Mouse (Mus musculus) CD8-positive naive resting alpha-beta T cell, adult 2 months (primary cell): Measurements from ENCODE around the gene Plekho2.

Experiments used
- DNase-seq, 2 experiments: peaks; one replicate each; pipeline ENCODE4 v3.0.0; 2022; ENCODE audit warnings: low read depth in 2 of 2, low spot score in 2 of 2

Gene Plekho2

DNA sequence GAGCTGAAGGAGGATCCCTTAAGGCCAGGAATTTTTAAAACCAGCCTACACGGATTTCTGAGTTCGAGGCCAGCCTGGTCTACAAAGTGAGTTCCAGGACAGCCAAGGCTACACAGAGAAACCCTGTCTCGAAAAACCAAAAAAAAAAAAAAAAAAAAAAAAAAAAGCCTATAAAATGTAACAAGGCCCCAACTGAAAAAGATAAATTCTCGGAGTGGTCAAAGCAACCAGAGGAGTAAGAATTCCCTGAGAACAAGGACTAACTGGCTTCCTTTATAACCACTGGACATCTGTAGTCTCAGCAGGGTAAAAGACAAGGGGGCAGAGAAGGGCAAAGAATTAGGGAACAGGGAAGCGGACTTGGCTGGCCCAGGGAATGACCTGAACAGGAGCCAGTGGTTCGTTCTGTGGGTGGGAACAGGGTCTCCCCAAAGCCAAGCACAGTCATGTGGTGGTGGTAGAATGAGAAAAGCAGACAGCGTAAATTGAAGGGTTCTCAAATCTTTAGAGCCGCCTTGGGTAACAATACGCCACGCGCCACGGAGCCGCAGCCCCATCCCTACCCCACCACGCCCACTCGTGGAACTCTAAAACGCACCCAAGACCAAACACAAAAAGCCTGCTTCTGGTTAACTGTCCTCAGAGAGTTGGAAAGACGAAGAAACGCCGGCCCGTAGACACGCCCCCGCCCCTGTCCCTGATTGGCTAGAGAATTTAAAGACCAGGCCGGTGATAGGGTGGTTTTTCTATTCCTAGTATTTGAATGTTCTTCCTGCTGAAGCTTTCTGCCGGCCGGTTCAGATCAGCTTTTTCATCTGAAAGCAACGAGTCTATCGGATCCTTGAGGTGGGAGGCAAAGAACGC lies 6.8 kb upstream of the Plekho2 start, which contains the start of gene Pif1:
Gene Pif1 (plus strand): TSS at position 755 of the 864 bp plus-strand sequence.
- DNase-seq = peak; percentile 42 to 60

DNA sequence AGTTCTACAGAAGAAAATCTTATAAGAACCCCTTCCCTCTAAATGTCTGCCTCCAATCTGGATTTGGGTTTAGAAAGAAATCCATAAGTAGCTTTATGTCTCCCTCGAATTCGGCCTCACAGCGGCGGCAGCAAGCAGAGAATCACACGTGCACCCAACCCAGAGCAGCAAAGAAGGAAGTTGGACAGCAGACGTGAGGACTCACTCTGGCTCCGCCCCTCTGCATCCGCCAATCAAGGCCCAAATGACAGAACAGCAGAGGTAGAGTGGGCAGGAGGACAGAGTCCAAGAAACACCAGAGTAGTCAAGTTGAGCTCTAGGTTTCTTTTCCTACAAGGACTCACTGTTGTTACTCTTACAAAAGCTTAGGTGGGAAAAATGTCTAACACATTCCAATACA lies 3.2 kb upstream of the Plekho2 start:
- DNase-seq = no peak

DNA sequence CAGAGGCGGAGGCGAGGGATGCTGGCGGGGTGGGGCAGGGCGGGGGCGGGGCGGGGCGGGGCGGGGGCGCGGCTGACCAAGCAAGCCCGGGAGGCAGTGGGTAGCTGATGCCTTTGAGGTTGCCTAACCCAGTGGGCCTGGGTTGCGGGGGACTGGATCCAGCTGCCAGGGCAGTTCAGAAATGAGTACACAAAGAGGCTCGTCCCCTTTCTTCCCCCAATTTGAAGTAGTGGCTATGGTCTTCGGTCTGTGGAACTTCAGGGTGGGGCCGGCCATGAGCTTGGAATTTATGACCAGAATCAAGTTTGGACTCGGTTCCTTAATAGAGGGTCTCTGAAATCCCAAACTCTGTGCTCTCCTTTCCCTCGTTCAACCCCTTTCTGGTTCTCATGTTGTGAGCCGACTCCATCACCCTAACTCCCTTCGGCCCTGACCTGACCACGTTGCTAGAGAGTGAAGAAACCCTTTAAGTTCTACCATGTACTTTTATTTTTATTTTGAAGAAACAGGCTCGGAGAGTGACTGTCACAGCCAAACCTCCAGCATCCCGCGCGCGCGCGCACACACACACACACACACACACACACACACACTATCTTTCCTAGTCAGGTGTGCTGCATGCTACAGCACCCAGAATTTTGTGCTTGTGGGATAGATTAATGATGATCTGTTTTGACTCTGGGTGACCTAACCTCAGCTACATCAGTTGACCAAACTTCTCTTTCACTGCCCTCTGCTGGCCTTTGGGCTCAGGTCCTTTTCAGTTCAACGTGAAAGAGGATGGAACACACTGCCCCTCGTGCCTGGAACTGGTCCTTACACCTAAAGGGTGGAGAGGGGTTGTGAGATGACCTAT lies 789 bp upstream of the Plekho2 start:
- DNase-seq = peak; percentile 78 to 87

DNA sequence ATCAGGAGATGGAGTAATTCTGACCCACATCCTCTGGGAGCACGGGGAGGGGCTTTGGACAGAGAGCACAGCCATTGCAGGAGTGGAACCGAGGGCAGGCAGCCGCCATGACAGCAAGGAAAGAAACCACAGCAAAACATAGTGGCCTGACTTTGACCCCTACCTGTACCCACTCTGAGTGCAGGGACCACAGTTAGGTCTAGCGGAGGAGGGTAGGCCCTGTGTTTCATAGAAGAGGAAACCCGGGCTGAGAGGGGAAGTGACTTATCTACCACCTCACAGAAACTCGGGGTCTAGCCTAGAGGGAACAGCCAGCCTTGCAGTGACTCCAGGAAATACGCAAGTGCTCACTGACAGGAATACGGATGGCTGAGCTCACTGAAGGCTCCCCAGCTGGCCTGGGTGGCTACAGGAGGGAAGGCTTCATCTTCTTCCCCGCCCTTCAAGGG lies 1.0 kb downstream of the Plekho2 start:
- DNase-seq = peak; percentile 44 to 50

DNA sequence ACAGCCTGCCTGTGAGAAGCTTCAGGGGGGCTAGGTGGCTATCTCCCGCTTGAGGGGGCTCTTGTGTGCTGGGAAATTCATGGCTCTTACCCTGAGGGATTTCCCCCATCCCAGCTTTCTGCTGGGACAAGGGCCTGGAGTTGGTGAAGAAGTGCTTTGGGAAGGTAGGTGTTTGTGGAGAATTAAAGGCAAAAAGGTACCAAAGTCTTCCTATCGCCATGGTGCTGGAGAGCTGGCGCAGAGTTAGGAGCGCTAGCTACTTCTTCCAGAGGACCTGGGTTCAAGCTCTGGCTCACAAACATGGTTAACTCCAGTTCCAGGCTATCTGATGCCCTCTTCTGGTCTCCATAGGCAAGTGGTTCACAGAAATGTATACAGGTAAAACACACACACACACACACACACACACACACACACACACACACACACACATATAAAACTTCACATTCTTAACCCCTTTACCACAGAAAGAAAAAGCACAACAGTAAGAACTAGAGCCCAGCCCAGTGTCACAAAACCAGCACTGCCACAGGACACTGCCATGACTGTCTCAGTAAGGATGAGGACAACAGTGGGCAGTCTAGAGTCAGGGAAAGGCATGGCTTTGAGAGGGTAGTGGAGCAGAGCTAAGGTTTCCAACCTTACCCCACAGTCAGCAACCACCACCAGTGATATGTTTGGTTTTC lies 2.2 kb downstream of the Plekho2 start:
- DNase-seq = no peak

DNA sequence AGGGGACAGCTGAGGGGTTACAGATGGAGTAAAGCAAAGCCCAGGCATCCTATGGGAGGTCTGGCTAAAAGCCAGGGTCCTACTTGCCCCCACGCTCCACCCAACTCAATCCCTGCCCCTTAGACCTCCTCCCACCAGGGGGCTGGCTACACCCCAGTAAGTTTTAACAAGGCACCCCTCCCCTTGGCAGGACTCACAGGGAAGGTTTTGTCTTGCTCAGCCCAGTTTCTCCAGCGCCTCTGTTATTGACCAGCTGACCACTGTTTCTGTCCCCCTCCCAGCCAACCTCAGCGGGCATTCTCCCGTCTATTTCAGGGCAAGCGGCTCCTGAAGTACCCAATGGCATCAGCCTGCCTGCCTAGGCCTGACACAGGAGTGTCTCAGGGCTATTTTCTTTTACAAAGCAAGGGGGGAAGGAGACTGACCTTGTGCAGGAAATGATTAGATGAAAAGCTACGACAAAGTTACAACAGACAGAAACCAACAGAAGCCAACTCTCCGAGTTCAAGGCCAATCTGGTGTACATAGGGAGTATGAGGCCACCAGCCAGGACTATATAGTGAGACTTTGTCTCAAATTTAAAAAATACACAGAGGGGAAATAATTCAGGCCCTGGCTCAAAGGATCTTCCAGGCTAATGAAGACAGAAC lies 2.9 kb downstream of the Plekho2 start:
- DNase-seq = no peak

DNA sequence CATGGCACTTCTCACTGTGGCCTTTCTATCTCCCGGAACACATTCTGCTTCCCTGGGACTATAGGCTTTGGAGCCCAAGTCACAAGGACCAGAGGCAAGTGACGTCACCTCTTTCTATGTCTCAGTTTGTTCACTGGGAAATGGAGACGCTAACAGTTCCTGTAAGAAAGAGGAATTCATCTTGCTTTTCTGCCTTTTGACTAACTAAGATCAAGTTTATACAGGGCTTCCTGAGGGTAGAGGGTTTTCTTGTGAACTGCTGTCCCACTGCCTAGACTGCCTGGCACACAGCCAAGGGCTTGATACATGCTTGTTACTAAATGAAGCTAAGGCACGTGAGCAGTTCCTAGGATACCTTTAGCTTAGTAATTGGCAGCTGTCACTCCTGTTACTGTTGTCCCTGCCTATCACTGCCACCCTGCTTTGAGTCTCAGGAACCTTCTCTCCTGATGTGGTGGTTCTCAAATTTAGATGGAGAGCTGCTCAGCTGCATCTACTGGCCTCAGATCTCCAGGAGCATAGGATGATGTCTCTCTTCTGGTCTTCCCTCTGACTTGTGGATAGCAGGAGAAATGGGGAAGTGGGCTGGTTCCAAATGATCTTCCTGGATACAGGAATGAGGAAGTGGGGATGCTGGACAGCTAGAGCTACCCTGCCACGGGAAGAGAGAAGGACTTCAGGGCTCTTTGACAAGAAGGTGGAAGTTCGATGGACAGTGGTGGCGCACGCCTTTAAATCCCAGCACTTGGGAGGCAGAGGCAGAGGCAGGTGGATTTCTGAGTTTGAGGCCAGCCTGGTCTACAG lies 4.2 kb downstream of the Plekho2 start:
- no peak for DNase-seq

DNA sequence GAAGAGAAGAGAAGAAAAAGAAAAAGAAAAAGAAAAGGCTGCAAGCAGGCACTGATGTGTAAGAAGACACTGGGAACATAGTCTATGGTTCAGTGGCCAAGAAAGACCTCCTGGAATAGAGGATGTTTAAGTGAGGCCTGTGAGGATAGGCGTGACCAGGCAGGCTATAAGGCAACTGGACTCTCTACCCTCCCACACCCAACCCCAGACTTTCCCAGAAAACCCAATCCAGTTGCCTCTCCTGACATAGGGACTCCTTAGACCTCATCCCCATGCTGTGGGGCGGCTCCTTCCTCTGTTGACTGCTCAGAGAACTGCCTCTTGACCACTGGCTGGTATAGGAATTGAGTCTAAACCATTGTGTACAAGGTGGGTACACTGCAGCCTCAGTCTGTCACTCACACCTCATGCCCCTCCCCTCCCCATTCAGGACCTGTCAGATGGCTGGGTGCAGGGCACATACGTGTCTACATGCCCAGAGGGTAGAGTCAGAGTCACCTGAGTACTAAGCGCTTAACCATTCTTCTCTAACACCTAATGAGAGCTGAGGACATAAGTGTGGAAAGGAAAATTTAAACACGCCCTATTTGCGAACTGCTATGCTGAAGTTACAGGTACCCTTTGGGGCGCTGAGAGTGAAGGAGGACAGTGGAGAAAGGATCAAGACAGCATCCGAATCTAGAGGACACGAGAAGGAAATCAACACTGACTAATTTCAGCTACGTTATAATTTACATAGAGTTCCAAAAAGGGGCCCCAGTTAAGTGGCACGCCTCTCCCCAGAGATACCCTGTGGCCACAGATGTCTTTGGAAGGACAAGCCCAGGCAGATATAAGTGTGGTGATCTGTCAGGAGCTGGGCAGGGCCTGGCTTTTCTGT lies 5.1 kb downstream of the Plekho2 start:
- no peak for DNase-seq

DNA sequence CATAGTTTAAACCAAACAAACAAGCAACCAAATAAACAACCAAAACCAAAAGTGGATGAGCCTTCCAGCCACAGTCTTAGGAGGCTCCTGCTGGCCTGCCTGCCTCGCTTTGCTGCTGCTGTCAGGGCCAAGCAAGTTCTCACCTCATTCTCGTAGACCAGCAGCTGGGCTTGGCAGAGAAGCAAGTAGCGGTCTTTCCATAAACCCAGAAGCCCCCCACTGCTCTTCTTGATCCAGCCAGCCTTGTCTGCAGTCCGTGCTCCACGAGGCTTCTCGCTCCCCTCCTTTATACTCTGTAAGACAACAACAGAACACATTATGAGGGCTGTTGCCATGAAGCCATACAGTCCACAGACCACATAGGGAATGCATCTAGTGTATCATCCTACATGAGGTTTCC lies 7.0 kb downstream of the Plekho2 start:
- DNase-seq = no peak

DNA sequence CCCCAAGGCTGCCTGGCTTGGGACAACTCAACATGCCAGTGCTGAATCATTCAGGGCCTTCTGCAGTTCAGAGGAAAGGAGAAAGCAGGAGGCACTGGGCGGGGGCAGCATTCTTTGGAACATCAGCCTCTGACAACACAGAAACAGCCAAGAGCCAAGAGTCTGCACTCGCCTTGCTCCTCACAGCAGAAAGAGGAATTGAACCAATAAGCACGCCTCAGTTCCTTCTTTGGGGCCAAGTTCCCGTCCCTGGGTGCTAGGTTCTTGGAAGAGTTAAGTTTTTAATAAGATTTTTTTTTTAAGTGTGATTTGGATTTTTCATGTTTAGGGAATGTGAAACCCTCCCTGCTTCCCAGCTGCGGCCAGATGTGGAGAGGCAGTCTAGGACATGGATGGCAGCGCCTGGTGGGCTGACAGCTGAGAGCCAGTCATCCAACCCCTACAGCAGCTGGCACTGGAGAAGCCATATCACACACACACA lies 10.3 kb downstream of the Plekho2 start:
- no peak for DNase-seq

DNA sequence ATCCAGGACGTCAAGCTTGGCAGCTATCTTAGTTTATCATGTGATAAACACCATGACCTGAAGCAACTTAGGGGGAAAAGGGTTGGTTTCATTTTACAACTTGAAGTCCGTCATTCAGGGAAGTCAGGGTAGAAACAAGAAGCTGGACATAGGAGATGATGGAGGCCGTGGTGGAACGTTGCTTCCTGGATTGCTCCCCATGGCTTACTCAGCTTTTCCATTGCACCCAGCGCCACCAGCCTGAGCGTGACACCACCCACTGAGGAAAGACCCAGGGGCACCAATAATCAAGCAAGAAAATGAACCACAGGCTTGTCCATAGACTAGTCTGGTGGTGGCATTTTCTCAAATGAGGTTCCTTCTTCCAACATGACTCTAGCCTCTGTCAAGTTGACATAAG lies 11.1 kb downstream of the Plekho2 start:
- DNase-seq = no peak

DNA sequence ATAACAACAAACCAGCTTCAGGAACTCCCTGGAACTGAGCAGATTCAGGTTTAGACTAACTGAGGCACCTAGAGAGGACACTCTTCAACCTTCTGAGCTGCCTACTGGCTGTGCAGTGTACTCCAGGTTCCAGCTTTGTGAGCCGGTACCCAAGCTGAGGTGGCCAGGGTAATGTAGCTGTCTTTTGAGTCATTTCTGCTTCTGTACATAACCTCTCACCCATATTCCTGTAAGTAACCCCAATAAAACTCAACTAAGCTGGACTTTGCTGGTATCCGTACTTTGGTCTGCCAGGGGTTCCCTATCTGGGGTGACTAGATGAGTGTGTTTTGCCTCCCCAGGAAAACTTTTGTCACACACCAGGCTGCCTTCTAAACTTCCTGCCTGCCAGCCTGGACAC lies 15.1 kb downstream of the Plekho2 start:
- no peak for DNase-seq

DNA sequence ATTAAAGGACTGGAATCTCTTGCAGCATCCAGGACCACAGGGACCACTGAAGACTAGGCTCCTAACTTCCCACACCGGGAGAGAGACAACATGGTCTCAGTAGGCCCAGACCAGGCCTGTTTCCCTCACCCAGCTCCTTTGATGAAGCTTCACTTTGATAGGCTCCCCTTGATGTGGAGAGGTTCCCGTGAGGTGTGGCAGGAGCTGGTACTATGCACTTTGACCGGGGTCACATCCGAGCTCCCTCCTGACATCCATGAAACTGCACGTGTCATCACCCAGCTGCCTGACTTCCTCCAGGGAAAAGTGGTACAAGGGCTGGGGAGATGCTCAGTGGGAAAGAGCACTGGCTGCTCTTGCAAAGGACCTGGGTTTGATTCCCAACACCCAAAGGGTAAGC lies 16.8 kb downstream of the Plekho2 start:
- DNase-seq = no peak

DNA sequence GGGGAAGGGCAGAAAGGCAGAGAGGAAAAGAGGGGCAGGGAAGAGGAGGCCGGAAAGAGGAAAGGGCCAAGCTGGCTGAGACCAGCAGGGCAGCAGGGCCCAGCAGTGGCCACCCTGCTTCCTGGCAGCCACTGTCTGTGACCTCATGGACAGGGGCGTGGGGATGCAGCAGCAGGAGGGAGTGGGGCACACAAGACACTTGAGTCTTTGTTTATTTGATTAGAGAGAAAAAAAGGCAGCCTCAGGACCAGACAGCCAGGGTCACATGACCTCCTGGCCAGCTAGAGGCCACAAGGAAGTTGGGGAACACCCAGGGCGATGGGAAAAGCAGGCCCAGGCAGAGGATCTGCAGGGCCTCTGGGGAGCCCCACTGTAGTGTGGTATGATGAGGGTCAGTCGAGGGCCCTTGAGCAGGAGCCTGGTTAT lies 17.7 kb downstream of the Plekho2 start:
- DNase-seq = no peak

DNA sequence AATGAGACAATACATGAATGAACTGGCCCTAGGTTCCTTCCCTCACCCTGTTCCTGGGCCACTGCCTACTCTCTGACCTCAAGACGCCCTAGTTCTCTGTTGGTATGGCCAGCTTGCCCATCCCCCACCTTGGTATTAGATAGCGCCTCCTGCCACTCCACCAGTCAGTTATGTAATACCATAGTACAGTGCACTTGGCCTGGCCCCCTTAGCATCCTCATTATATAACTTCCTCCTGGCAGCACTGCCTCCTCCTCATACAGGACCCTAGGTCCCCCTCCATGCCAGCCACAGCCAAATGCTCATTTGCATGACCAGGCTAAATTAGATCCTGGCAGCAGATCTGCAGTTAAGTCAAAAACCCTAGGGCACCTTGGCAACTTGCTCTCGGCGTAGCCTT lies 18.8 kb downstream of the Plekho2 start:
- DNase-seq = no peak

DNA sequence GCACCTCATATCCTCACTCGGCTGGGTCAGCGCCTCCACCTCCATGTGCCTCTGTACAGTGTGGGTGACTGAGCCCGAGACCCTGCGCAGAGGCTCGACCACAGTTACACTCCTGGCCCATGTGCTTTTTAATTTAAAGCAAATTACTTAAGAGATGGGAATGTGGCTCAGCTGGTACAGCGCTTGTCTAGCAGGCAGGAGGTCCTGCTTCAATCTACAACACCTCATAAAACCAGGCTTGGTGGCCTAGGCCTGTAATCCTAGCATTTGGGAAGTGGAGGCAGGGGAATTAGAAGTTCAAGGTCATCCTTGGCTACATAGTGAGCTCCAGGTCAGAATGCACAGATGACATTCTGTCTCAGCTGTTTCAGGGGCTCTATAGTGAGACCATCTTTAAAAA lies 21.0 kb downstream of the Plekho2 start:
- no peak for DNase-seq

DNA sequence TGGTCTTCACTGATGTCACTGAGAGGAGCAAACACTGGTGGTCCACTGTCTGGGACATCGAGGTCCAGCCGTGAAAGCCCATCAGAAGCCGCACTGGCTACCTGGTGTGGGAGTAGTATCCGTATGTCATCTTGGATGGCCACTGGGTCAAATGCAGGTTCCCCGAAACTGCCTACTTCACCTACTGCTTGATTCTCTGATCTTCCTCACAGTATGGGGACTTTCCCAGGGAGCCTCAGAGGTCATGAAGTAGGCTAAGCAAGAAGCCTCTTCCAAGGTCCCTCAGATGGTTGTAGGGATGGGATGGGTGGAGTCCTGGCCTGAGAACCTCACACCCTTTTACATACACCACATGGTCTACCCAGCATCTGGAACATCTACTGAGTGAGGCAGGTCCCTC lies 22.9 kb downstream of the Plekho2 start:
- DNase-seq = no peak

DNA sequence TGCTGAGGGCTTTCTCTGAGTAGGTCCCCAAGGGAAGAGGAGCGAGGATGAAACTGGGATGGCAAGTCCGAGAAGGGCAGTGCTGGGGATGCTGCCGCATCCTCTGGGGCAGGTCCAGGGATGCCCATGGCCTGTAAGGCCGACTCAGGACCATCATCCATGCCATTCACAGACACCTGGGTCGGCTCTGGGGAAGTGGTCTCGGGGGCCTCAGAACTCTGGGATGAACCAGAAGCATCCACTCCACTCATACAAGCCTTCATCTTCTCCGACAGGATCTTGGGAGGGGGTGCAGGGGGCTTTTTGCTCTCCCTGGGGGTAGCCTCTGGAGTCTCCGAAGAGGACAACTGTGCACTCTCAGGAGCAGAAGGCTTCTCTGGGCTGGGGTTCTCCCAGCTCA lies 23.5 kb downstream of the Plekho2 start:
- DNase-seq = no peak

DNA sequence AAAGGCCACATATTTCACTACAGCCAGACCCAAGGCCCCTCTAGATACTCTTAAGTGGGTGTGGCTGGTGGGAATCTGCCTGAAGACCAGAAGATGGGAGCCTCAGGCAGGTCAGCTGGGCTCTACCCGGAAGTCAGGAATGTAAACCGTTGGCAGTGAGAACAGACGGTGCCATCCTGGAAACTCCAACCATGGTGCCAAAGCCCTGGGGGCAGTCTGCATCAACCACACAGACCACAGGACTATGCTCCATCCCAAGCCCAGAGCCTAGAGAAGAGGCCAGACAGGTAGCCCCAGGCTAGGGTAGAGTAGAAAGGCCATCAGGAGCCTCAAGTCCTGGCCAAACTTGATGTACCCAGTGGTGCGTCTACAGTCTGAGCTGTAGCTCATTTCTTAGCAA lies 24.2 kb downstream of the Plekho2 start:
- no peak for DNase-seq
